Mouse (Mus musculus): Measurements from ENCODE around the gene Cldn1.
A peak's percentile ranks its signal among the peaks of the same experiment; 100 is the strongest.

Cldn1 gene

DNA sequence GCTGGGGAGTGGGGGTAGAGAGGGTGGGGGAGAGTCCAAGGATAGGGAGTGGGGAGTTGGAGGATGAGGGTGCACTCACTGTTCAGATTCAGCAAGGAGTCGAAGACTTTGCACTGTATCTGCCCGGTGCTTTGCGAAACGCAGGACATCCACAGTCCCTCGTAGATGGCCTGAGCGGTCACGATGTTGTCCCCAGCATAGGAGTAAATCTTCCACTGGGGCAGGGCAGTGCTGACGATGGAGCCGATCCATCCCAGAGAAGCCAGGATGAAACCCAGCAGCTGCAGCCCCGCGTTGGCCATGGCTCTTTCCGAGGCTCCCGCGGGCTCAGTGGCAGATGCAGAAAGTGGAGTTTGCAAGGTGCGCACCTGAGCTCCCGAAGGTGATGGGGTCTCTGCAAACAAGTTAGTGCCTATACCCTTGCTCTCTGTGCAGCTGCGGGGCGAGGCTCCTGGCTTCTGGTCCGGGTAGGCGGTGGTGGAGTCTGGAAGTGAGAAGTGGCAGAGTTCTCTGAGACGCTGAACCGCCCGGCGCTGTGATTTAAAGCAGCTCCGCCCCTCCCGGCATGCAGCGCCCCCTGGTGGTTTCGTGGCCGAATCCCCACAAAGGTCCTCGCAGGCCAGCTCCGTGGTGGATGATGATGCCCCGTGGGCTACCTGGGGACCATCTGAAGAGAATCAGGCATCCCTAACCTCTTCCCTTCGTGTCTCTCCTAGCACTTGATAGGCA, at the start of gene Cldn1:
Gene Cldn1 (minus strand): TSS at position 517 of the 729 bp plus-strand sequence.
- DNase-seq (ENCODE audit: low spot score in 2 of 2), result peak; percentile 82 to 85

GRCm38 (mm10) chr16:26418616-26419015, 47.0 kb upstream of the Cldn1 start:
- no peak for DNase-seq (ENCODE audit: low spot score in 2 of 2)

- DNase-seq (ENCODE audit: low spot score in 2 of 2), result no peak
Observed at GRCm38 (mm10) chr16:26404070-26404469, 32.4 kb upstream of the Cldn1 start.

GRCm38 (mm10) chr16:26400971-26401370, 29.3 kb upstream of the Cldn1 start:
- DNase-seq (ENCODE audit: low spot score in 2 of 2), result no peak

DNA sequence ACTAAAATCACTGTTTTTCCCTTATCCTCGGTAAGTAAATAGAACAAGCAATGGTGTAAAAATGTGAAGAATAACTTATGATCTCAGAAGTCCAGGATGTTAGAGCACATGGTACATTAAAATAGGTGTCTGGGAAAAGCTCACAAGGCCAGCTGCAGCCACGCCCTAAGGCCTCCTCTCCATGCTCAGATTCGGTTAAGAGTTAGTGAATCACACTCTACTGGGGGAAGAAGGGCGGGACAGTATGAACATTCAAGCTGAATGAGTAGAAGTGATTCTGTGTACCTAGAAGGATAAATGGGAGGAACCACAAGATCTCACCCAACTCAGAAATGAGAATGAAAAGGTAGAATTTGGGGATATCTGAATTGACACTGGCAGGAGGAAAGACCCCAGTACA, 28.9 kb upstream of the Cldn1 start:
- DNase-seq (ENCODE audit: low spot score in 2 of 2), result no peak

- no peak for DNase-seq (ENCODE audit: low spot score in 2 of 2)
Observed at GRCm38 (mm10) chr16:26390936-26391335, 19.3 kb upstream of the Cldn1 start.

DNA sequence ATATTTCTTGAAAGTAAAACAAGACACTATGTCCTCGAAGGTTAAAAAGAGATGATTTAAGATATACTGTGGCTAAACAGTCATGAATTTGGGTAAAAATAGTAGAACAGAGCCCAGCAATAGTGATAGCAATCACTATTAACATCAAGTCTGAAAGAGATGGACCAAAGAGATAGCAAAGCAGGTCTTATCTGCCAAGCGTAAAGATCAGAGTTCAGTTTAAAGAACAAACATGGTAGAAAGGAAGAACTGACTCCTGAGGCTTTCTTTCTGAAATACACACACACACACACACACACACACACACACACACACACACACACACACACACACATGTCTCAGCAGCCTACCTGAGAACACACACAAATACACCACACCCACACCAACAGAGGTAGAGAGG, 14.5 kb upstream of the Cldn1 start:
- DNase-seq (ENCODE audit: low spot score in 2 of 2), result no peak

- no peak for DNase-seq (ENCODE audit: low spot score in 2 of 2)
Observed at GRCm38 (mm10) chr16:26384112-26384649, 12.5 kb upstream of the Cldn1 start.

GRCm38 (mm10) chr16:26377170-26377569, 5.5 kb upstream of the Cldn1 start:
- no peak for DNase-seq (ENCODE audit: low spot score in 2 of 2)

GRCm38 (mm10) chr16:26370127-26370526, 1.5 kb downstream of the Cldn1 start:
- no peak for DNase-seq (ENCODE audit: low spot score in 2 of 2)

- DNase-seq (ENCODE audit: low spot score in 2 of 2), result no peak
Observed at GRCm38 (mm10) chr16:26369044-26369730, 2.5 kb downstream of the Cldn1 start.

GRCm38 (mm10) chr16:26368121-26368520, 3.5 kb downstream of the Cldn1 start:
- DNase-seq (ENCODE audit: low spot score in 2 of 2), result no peak

DNA sequence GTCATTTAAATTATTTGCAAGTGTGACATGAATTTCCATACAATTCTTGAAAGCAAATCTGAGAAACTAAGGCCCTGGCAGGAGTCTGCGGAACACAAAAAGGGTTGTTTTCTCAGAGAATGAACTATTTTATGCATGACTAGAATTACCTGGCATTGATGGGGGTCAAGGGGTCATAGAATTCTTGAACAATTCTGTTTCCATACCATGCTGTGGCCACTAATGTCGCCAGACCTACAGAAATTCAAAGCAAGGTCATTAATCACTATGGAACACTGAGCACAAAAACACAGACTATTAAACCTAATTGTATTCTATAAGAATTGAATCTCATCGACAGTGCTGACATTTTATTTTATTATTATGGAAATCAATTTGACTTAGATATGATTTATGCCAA, 10.9 kb downstream of the Cldn1 start:
- DNase-seq (ENCODE audit: low spot score in 2 of 2), result no peak

- DNase-seq (ENCODE audit: low spot score in 2 of 2), result peak in 1 of 2 experiments; percentile 10
Observed at GRCm38 (mm10) chr16:26359619-26360018, 12.0 kb downstream of the Cldn1 start.

DNA sequence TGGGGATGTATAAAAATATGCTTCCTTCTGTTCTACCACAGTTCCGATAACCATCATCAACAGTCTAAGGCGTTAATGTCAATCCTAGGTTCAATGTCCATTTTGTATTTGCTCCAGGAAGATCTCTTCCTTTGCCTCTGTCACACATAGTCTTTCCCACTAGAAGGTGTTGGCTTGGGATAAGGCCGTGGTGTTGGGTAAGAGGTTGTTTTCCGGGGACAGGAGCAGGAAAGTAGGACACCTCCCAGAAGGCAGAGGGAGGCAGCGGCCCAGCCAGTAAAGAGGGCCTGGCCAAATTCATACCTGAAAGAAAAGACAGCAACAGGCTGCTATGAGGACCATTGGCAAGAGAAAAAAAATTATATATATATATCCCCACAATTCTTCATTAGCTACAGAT, 12.7 kb downstream of the Cldn1 start:
- DNase-seq (ENCODE audit: low spot score in 2 of 2), result no peak

DNA sequence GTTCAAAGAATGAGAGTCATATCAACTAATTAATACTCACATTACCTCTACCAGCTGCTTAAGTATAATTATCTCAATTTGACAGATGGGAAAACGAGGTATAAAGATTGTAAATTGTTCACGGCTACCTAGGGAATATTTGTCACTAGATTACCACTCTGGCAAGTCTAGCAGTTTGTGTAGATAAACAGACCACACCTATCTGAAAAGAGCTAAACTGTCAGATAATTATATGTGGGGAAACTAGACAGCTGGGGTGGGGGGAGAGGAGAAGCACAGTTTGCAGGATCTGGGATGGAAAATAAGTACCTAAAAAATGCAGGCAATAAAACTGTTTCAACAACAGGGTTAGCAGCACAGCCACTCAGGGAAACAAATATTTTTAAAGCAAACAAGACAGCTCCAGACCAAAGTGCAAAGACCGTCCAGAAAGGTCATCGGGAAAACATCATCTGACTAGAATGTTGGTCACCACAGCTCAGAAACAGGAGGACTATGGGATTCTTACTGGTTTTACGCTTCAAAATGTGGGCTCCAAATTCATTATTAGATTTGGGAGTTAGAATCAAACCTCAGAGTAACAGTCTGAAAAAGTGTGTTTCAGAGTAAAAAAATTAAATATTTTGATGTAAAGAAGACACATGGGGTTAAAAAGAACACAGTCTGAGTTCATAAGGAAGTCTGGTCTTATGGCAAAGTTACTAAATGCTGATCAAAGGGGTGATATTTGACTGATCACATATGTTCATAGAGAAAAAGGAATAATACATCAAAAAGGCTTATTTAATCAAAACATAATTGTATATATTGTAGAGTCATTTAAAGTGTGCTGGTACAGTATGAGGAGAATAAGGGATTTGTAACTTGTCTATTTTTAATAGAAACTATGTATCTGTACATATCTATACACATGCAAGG, 13.5 kb downstream of the Cldn1 start:
- no peak for DNase-seq (ENCODE audit: low spot score in 2 of 2)

DNA sequence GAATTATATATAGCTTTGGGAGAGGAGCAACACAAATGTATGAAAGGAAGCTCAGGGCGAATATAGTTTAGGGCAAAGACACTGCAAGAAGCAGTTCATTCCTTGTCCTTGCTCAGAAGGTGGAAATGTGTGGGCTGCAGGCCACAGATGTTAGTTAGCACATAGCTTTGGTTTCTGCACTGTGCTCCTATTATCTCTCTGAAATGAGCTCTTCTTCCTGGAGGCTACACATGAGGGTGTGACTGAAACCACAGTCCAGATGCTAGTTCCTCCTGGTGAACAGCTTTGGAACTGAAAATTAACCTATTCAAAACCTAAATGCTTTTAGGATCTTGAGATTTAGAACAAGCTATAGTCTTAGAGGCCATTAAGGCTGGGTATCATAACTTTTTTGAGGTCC, 16.1 kb downstream of the Cldn1 start:
- DNase-seq (ENCODE audit: low spot score in 2 of 2), result no peak

DNA sequence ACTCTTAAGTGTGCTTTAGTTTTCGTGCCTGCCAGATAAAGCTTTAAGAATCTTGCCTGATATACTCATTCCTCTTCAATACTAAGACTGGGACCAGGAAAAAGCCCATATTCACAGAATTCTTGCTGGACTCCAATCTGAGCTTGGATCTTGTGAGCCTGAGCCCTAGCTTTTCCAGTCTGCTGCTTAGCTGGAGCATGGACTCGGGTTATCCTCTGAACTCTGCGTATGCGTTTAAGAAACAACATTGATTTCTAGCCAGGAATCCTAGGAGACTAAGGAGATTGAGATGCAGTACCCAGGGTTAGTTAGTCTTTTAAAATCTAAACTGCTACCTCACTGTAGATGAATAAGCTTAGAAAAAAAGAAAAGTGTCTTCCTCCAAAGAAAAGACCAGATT, 20.9 kb downstream of the Cldn1 start:
- no peak for DNase-seq (ENCODE audit: low spot score in 2 of 2)

DNA sequence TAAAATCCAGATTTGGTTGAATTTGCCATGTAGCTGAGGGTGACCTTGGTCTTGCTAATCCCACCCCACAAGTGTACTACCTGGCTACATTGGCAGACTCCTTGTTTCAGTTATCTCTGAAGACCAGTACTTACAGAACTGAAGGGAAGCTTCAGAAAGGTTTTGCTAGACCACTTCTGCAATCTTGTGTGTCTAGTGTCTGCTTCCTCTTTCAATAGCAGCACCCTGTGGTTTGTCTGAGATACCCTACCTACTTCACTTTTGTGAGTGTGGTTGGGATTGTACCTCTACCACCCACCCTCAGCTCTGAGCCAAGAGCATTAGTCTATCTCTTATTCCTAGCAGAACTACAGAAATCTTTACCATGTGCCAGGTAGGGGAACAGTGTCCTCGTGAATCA, 22.8 kb downstream of the Cldn1 start:
- no peak for DNase-seq (ENCODE audit: low spot score in 2 of 2)

DNA sequence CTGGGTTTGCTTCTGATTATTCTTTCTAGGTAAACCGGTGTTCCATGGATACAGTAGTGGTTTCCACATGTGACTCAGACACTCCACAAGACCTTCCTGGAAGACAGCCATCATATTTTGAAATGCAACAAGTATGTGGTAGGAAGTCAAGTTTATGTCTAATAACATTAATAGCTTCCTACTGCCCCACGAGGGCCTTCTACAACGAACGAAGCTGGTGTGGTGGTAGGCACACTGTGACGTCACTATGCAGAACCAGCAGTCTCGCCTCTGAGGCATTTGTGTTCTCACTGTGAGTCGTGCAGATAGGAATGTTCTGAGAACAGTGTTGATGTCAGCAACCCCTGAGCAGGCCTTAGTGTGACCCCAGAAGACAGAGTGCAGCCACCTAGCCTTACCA, 55.4 kb downstream of the Cldn1 start:
- no peak for DNase-seq (ENCODE audit: low spot score in 2 of 2)

GRCm38 (mm10) chr16:26314815-26315214, 56.8 kb downstream of the Cldn1 start:
- DNase-seq (ENCODE audit: low spot score in 2 of 2), result no peak

DNA sequence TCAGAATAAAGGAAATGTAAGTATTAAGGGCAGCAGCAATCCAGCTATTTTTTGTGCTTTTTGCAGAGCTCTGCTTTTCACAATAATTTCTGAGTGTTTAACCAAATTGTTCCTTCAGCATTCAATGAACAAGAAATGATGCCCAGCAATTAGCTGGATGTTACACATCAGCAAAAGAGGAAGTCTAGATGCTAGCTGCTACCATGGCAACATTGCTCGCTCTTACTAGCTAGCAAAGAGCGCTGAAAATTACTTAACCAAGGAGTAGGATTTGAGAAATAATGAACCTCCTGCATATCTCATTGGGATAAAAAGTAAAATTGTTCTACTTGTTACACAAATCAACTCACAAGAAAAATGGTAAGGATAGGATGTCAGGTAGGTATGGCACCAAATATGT, 62.2 kb downstream of the Cldn1 start:
- no peak for DNase-seq (ENCODE audit: low spot score in 2 of 2)
